Mouse (Mus musculus): ENCODE results near the gene Igf1r. TPM values are rescaled to one million over a fixed set of nuclear protein-coding genes. Genes with fewer than 3 reads are reported as not detected.

Igf1r gene
- polyA plus RNA-seq, 1 experiment, result 22.7 TPM

DNA sequence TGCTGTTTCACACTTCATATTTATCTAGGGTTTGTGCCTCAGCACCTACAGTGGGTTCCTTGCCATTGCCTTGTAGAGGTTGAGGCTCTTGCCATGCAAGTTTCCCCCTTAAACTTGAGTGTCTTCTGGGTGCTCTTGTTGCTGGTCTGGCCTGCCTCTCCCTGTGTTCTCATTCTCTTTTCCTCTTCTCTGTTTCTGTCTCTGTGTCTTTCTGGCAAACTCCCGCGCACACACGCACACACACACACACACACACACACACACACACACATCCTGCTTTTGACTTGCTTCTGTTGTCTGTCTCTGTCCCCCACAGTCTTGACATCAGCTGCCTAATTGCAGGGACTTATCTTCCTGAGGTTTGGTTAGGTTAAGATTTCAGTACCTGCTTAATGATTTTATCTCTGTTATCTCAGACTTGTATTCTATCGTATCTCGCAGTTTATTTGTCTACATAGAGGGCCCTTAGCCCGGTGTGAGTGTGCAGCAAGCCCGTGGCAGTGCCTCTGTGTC lies 41.8 kb downstream of the Igf1r start:
- Histone ChIP-seq H3K27ac (ENCODE audit: insufficient read depth, low read length) (no peak overlapping the region), H3K4me3 (ENCODE audit: insufficient read depth, low read length) (no peak overlapping the region), H3K4me1 (ENCODE audit: control insufficient read depth, insufficient read depth, low read length) (peaks cover 11% of the 10 kb centered on the region)
- no peak for TF ChIP-seq CTCF (IDR thresholded peaks at IDR 0.05; ENCODE audit: extremely low read depth, insufficient read depth, low read length)
- TF ChIP-seq POLR2A (IDR thresholded peaks at IDR 0.05; ENCODE audit: extremely low read depth, insufficient read depth, low read length), result no peak

DNA sequence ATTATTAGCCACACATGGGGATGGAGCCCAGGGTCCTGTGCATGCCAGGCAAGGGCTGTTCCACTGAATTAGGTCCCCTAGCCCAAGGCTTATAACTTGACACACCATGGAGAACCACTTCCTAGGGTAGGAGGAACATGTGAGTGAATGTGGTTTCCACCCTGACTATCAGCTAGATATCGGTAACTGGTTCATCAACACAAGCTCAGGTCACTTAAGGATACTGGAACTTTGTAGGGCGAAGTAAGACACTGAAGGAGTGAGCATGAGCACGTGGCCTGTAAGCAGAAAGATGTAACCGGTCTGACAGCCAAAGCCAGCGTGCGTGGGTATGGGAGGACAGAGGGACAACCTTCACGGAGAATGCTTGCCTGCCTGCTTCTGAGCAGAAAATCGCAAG lies 42.6 kb downstream of the Igf1r start:
- Histone ChIP-seq H3K4me3 (ENCODE audit: insufficient read depth, low read length) (no peak overlapping the region), H3K4me1 (ENCODE audit: control insufficient read depth, insufficient read depth, low read length) (peaks cover 11% of the 10 kb centered on the region), H3K27ac (ENCODE audit: insufficient read depth, low read length) (no peak overlapping the region)
- TF ChIP-seq CTCF (IDR thresholded peaks at IDR 0.05; ENCODE audit: extremely low read depth, insufficient read depth, low read length) (no peak), POLR2A (IDR thresholded peaks at IDR 0.05; ENCODE audit: extremely low read depth, insufficient read depth, low read length) (no peak)

DNA sequence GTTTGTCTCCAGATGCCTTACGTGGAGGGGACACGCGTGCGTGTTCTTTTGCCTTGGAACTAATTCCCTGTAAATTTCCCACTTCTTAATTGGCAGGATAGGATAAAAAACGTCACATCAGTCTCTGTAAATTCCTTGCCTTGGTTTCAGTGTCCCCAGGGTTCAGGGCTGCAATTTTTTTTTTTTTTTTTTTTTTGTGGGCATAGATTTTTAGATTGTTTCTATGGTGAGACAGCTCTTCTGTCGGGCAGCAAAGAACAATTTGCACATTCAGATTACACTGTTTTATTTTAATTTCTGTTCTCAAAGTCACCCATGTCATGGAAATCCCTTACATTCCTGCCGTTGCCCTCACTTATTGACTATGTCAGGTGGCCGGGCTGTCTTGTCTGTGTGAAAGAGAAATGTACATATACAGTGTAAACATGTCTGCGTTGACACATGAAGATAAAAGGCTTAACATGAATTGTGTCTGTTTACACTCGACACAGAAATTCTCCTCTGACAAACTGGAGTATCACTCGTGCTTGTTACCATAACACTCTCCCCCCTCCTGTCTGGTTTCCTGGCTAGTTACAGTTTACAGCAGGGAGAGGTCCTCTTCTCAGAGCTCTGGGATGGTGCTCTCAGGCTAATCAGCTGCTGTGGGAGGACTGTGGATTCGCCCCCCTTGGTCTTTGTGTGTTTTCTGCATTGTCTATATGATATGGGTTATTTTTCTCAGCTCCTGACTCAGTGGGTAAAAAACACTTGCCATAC lies 43.8 kb downstream of the Igf1r start:
- peaks cover 11% of the 10 kb centered on the region for H3K4me1 ChIP-seq (ENCODE audit: control insufficient read depth, insufficient read depth, low read length)
- TF ChIP-seq CTCF (IDR thresholded peaks at IDR 0.05; ENCODE audit: extremely low read depth, insufficient read depth, low read length) (no peak), POLR2A (IDR thresholded peaks at IDR 0.05; ENCODE audit: extremely low read depth, insufficient read depth, low read length) (no peak)
- H3K4me3 ChIP-seq (ENCODE audit: insufficient read depth, low read length), result no peak overlapping the region
- no peak overlapping the region for H3K27ac ChIP-seq (ENCODE audit: insufficient read depth, low read length)

DNA sequence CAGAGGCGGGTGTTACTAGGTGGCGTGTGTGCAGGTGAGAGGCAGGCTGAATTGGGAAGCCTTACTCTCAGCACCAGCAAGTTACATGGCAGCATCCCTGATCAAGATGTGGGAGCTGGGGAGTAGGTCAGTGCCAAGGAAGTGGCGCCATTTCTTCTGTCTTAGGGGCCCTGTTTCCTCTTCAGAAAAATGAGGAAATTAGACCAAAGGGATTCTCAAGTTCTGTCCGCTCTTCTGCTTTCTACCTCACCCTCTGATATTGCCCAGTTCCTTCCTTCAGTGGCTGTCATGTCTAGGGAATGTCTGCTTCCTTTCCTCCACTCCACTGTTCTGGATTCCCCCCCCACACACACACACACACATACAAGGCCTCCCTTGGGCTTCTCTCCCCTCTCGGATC lies 48.6 kb downstream of the Igf1r start:
- Histone ChIP-seq H3K27ac (ENCODE audit: insufficient read depth, low read length) (no peak overlapping the region), H3K4me1 (ENCODE audit: control insufficient read depth, insufficient read depth, low read length) (peaks cover 3% of the 10 kb centered on the region), H3K4me3 (ENCODE audit: insufficient read depth, low read length) (no peak overlapping the region)
- TF ChIP-seq CTCF (IDR thresholded peaks at IDR 0.05; ENCODE audit: extremely low read depth, insufficient read depth, low read length), result no peak
- no peak for TF ChIP-seq POLR2A (IDR thresholded peaks at IDR 0.05; ENCODE audit: extremely low read depth, insufficient read depth, low read length)

DNA sequence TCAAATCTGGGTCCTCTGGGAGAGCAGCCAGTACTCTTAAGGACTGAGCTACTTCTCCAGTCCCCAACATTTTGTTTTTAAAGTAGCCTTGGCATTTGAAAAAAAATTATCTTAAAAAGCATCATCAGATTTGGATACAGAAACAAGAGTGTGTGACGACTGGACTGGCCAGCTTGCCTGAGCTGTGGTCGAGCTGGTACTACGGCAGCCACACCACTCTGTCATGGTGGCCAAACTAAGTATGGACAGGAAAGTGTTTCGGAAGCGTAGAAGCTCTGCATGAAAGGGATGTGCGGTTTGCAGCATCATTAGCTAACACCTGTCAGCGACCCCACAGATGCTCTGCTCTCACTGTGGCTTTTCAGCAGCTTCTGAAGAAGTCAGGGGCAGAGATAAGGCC lies 53.4 kb downstream of the Igf1r start:
- Histone ChIP-seq H3K27ac (ENCODE audit: insufficient read depth, low read length) (no peak overlapping the region), H3K4me3 (ENCODE audit: insufficient read depth, low read length) (no peak overlapping the region), H3K4me1 (ENCODE audit: control insufficient read depth, insufficient read depth, low read length) (no peaks in the 10 kb centered on the region; the same call in 1 of the 2 replicates)
- no peak for TF ChIP-seq CTCF (IDR thresholded peaks at IDR 0.05; ENCODE audit: extremely low read depth, insufficient read depth, low read length)
- no peak for TF ChIP-seq POLR2A (IDR thresholded peaks at IDR 0.05; ENCODE audit: extremely low read depth, insufficient read depth, low read length)

DNA sequence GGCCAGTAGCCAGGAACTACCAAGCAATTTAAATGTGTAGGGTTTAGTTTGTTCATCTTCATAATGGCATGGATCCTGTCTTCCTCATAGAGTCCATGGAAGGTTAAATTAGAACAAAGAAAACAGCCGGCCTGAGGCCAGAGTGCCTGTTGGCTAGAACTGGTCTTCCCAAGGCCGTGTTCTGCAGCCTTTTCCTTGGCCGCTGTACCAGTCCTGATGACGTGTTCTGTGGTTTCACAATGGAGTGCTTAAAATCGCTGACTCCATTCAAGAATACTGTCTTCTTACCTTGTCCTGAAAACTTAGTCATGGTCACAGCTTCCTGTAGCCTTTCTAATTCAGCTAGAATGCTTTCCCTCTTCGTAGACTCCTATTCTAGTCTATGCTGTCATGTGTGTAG lies 53.9 kb downstream of the Igf1r start:
- TF ChIP-seq CTCF (IDR thresholded peaks at IDR 0.05; ENCODE audit: extremely low read depth, insufficient read depth, low read length) (no peak), POLR2A (IDR thresholded peaks at IDR 0.05; ENCODE audit: extremely low read depth, insufficient read depth, low read length) (no peak)
- Histone ChIP-seq H3K4me1 (ENCODE audit: control insufficient read depth, insufficient read depth, low read length) (no peaks in the 10 kb centered on the region; the same call in 1 of the 2 replicates), H3K27ac (ENCODE audit: insufficient read depth, low read length) (no peak overlapping the region), H3K4me3 (ENCODE audit: insufficient read depth, low read length) (no peak overlapping the region)

DNA sequence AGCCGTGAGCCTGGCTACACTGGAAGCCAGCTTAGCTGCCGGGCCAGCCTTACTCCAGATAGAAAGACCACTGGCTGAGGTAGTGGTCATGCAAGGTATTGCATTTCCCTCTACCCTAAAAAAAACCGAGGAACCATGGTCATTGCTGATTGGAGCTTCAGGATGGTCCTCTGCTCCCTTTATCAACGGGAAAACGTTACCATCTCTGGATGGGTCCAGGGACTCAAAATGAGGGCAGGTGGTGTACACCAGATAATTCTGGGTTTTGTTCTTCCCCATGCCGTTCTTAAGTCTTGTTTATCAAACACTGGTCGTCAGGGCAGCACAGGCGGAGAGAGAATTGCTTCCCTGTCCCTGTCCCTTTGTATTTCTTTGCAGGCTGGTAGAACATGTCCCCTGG lies 57.0 kb downstream of the Igf1r start:
- H3K4me1 ChIP-seq (ENCODE audit: control insufficient read depth, insufficient read depth, low read length), result peaks cover 7% of the 10 kb centered on the region
- H3K4me3 ChIP-seq (ENCODE audit: insufficient read depth, low read length), result no peak overlapping the region
- TF ChIP-seq CTCF (IDR thresholded peaks at IDR 0.05; ENCODE audit: extremely low read depth, insufficient read depth, low read length) (no peak), POLR2A (IDR thresholded peaks at IDR 0.05; ENCODE audit: extremely low read depth, insufficient read depth, low read length) (no peak)
- no peak overlapping the region for H3K27ac ChIP-seq (ENCODE audit: insufficient read depth, low read length)

DNA sequence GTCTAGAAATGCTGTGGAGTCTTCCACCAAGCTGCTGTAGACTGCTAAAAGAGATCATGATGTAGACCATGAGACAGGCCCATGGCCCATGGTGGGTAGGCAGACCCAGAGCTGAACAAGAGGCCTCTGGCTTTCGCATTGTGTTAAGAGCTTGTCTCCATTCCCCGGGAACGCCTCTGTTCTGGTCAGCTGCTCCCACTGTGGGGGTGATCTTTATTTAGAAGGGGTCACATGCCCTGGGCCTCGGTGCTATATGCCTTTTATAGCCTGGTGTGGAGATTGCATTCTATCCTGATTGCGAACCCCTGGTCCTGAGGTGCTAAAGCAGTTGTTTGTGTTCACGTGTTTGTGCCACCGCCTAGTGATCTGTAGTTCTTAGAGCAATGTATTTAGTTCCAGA lies 57.5 kb downstream of the Igf1r start:
- Histone ChIP-seq H3K4me3 (ENCODE audit: insufficient read depth, low read length) (no peak overlapping the region), H3K27ac (ENCODE audit: insufficient read depth, low read length) (no peak overlapping the region), H3K4me1 (ENCODE audit: control insufficient read depth, insufficient read depth, low read length) (peaks cover 7% of the 10 kb centered on the region)
- TF ChIP-seq POLR2A (IDR thresholded peaks at IDR 0.05; ENCODE audit: extremely low read depth, insufficient read depth, low read length), result no peak
- TF ChIP-seq CTCF (IDR thresholded peaks at IDR 0.05; ENCODE audit: extremely low read depth, insufficient read depth, low read length), result no peak

DNA sequence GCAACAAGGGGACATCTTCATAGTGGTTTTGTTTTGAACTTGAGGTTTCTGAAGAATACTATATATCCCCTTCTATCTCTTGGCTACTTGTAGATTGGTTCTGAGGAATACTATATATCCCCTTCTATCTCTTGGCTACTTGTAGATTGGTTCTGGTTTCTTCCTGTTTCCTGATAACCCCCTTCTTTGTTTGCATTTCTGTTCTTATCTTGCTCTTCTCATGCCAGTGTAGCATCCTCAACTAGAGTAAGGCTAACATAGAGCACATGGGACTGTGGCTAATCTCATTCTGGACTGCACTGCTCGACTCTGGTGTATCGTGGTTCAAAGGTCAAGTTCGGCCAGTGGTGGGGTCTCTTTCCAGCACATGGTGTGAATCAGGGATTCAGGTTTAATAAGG lies 58.2 kb downstream of the Igf1r start:
- H3K4me3 ChIP-seq (ENCODE audit: insufficient read depth, low read length), result no peak overlapping the region
- H3K27ac ChIP-seq (ENCODE audit: insufficient read depth, low read length), result no peak overlapping the region
- H3K4me1 ChIP-seq (ENCODE audit: control insufficient read depth, insufficient read depth, low read length), result peaks cover 7% of the 10 kb centered on the region
- TF ChIP-seq CTCF (IDR thresholded peaks at IDR 0.05; ENCODE audit: extremely low read depth, insufficient read depth, low read length), result no peak
- no peak for TF ChIP-seq POLR2A (IDR thresholded peaks at IDR 0.05; ENCODE audit: extremely low read depth, insufficient read depth, low read length)

Data from cortical plate, adult 2 months (tissue).